Mouse (Mus musculus): ENCODE measurements around the gene Cadps2. TPM values are rescaled to one million over a fixed set of nuclear protein-coding genes. Genes with fewer than 3 reads are reported as not detected.

Gene Cadps2
- total RNA-seq, 2 experiments from 2014 or later = 0.10 to 0.26 TPM

GRCm38 (mm10) chr6:23777641-23778040, 61.6 kb downstream of the Cadps2 start:
- DNase-seq = no peak
- intact Hi-C loops (cut with DNase I) = no loop called here

GRCm38 (mm10) chr6:23762204-23762603, 77.0 kb downstream of the Cadps2 start:
- DNase-seq = no peak
- intact Hi-C loops (cut with DNase I) = no loop called here

- no peak for DNase-seq
- intact Hi-C loops (cut with DNase I) = no loop called here
These were observed 81.0 kb downstream of the Cadps2 start for GRCm38 (mm10) chr6:23758249-23758648.

- no peak for DNase-seq
- intact Hi-C loops (cut with DNase I) = no loop called here
These were observed 90.4 kb downstream of the Cadps2 start for GRCm38 (mm10) chr6:23748823-23749222.

GRCm38 (mm10) chr6:23740010-23740409, 99.2 kb downstream of the Cadps2 start:
- intact Hi-C loops (cut with DNase I) = no loop called here
- no peak for DNase-seq

DNA sequence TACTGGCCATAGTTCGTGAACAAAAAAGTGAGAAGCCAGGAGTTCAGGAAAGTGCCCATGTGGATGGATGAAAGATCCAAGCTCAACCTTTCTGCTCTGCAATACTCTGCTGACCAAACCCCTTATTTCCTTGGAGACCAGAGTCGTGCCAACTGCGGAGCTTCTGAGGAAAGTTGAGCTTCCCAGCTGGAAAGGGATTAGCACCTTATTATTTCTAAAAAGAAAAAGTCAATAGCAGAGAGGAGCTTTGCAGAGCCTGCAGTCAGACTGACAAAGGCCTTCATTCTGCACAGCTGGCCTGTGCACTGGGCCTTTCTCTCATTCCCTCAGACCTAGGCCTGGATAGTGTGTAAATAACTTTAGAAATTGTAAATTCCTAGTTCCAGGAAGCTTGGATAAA, 106.5 kb downstream of the Cadps2 start:
- no peak for DNase-seq
- intact Hi-C loops (cut with DNase I) = no loop called here

GRCm38 (mm10) chr6:23728620-23729019, 110.6 kb downstream of the Cadps2 start:
- intact Hi-C loops (cut with DNase I) = no loop called here
- DNase-seq = no peak

GRCm38 (mm10) chr6:23723697-23724096, 115.5 kb downstream of the Cadps2 start:
- intact Hi-C loops (cut with DNase I) = no loop called here
- no peak for DNase-seq

GRCm38 (mm10) chr6:23720401-23720800, 118.8 kb downstream of the Cadps2 start:
- no peak for DNase-seq
- intact Hi-C loops (cut with DNase I) = no loop called here

- DNase-seq = no peak
- intact Hi-C loops (cut with DNase I) = no loop called here
These were observed 131.7 kb downstream of the Cadps2 start for GRCm38 (mm10) chr6:23707506-23707905.

GRCm38 (mm10) chr6:23700879-23701278, 138.3 kb downstream of the Cadps2 start:
- intact Hi-C loops (cut with DNase I) = no loop called here
- no peak for DNase-seq

DNA sequence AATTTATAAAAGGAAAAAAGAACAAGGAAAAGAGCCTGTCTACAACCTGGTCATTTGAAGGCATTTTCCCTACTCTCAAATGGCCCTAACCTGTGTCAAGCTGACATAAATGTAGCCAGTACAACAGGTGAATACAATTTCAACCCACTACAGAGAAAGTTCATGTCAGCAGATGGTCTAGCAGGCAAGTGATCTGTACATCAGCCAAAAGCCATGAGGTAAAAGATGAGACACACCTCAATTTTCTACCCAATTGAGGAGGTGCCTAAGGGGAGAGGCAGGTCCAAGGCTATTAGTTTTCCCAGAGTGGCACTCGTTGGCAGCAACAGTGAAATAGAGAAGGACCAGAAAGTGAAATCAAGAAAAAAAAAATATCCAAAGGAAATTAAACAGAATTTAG, 161.0 kb downstream of the Cadps2 start:
- intact Hi-C loops (cut with DNase I) = no loop called here
- no peak for DNase-seq

DNA sequence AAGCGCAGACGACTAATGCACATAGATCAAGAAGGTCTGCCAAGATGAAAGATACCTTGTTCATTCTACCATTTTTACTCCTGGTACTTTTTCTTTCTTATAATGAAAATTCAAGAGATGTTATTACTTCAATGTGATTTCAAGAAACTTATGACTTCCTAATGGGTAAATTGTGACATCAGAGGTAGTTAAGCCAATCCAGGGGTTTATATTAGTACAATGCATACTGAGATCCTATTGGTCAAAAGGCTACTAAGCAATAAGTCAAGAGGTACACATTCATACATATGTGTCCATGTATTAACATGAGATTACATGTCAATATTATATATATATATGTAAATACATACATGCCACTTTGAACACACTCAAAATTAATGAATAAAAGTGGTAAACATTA, 184.2 kb downstream of the Cadps2 start, which contains the start of gene Rnf148:
Gene Rnf148 (minus strand): TSS at position 101 of the 400 bp plus-strand sequence.
- intact Hi-C loops (cut with DNase I) = no loop called here
- no peak for DNase-seq

GRCm38 (mm10) chr6:23650205-23650604, 189.0 kb downstream of the Cadps2 start, which contains the start of gene Rnf133:
Rnf133 (minus strand) TSS chr6:23650305.
- intact Hi-C loops (cut with DNase I) = no loop called here
- DNase-seq = no peak

- no peak for DNase-seq
- intact Hi-C loops (cut with DNase I) = no loop called here
These were observed 190.5 kb downstream of the Cadps2 start for GRCm38 (mm10) chr6:23648732-23649131.

- no peak for DNase-seq
- intact Hi-C loops (cut with DNase I) = no loop called here
These were observed 191.5 kb downstream of the Cadps2 start for GRCm38 (mm10) chr6:23647627-23648247.

GRCm38 (mm10) chr6:23637081-23637480, 202.1 kb downstream of the Cadps2 start:
- intact Hi-C loops (cut with DNase I) = no loop called here
- peak in 1 of 2 experiments; percentile 7 for DNase-seq

DNA sequence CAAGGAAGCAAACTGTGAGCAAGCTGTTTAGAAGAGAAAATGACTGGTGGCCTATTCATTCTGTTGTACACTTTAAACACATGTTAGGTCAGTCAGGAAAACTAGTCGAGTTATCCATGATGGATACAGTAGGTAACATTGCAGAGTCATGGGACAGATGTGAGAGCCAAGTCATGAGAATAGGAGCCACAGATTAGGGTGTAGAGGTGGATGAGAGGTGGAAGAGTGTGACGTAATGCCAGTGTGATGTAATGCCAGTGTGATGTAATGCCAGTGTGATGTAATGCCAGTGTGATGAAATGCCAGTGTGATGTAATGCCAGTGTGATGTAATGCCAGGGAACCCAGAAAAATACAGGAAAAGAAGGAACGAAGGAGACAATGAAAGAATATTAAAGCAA, 204.0 kb downstream of the Cadps2 start:
- intact Hi-C loops (cut with DNase I) = no loop called here
- DNase-seq = no peak

- intact Hi-C loops (cut with DNase I) = no loop called here
- no peak for DNase-seq
These were observed 205.2 kb downstream of the Cadps2 start for GRCm38 (mm10) chr6:23634016-23634415.

- intact Hi-C loops (cut with DNase I) = no loop called here
- DNase-seq = no peak
These were observed 208.8 kb downstream of the Cadps2 start for GRCm38 (mm10) chr6:23630465-23630864.

DNA sequence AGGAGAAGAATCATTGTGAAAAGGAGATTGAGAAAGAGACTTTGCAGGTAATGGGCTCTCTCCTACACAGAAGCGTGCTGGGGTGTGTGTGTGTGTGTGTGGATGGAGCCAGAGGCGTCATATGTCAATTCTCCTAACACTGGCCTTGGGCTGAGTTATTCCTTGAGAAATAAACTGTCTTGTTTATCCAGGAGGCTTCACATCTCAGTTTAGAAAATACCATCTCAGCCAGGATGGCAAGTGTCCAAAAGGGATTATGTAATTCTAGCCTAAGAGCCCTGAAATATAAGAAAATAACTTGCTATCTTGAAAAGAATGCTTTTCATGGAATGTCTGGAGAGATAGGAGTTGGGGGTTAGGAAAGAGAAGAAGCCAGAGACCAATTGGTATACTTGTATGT, 264.1 kb downstream of the Cadps2 start:
- DNase-seq = no peak
- intact Hi-C loops (cut with DNase I) = no loop called here

- intact Hi-C loops (cut with DNase I) = no loop called here
These were observed 265.5 kb downstream of the Cadps2 start for GRCm38 (mm10) chr6:23573750-23574149.

DNA sequence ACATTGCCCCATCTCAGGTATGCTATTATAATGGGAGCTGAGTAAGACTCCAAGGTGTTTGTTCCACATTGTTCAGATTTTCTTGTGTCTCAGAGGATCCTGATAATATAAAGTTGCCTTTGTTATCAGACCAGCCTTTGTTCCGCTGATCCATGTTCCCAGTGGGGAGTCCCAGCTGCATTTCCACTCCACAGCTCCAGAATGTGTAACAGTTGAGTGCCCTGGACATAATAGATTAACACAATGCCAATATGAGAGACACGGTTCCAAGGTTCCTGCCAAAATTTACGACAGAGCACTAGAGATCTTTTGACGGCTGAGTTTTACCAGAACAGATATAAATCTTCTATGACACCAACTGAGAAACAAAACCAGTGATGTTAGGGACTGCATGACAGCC, 266.8 kb downstream of the Cadps2 start:
- DNase-seq = no peak
- intact Hi-C loops (cut with DNase I) = no loop called here

More at GRCm38 (mm10) chr6:23573750-23574149, 265.5 kb downstream of the Cadps2 start:
- no peak for DNase-seq

All from gastrocnemius, postnatal 36 days (tissue).